Mouse (Mus musculus): ENCODE results near the gene Kank4. TPM values are rescaled to one million over a fixed set of nuclear protein-coding genes. Genes with fewer than 3 reads are reported as not detected.

Kank4 gene
- total RNA-seq, 2 experiments from 2014 or later, result 0.04 TPM; not detected in 1

DNA sequence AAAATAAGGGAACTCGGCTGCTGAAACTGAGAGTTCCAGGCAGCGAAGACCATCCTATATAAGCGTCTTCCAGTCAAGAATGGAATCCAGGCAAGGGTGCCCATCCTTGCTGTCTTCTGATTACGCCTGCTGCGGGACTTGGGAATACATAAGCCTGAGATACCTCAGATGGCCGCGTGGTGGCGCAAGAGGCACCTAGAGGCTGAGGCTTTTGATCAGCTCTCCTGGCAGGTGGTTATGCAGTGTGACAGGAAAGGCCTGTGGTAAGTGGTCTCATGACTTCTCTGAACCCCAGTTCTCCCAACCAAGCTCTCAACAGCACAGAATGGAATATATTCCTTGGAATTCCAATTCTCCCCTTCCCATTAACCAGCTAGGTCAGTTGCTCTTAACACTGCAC lies 94.9 kb downstream of the Kank4 start:
- ATAC-seq (ENCODE audit: poor library complexity, severe bottlenecking), result peak; percentile 84

DNA sequence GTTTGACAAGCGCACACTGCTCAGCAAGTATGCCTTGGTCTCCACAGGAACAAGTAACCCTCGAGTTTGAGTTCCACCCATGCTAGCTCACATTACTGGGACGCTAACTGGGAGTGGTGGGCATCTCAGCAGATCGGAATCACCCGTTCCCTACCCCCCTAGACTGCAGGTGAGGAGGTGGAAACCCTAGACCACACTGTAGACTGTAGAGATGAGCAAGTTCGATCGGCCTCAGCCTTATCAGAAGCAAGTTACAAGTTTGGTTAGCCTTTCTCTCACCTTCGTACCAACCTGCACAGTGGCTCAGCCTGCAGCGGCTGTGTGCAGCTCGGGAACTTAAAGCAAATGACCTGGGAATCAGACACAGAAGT lies 98.8 kb downstream of the Kank4 start:
- ATAC-seq (ENCODE audit: poor library complexity, severe bottlenecking), result no peak

DNA sequence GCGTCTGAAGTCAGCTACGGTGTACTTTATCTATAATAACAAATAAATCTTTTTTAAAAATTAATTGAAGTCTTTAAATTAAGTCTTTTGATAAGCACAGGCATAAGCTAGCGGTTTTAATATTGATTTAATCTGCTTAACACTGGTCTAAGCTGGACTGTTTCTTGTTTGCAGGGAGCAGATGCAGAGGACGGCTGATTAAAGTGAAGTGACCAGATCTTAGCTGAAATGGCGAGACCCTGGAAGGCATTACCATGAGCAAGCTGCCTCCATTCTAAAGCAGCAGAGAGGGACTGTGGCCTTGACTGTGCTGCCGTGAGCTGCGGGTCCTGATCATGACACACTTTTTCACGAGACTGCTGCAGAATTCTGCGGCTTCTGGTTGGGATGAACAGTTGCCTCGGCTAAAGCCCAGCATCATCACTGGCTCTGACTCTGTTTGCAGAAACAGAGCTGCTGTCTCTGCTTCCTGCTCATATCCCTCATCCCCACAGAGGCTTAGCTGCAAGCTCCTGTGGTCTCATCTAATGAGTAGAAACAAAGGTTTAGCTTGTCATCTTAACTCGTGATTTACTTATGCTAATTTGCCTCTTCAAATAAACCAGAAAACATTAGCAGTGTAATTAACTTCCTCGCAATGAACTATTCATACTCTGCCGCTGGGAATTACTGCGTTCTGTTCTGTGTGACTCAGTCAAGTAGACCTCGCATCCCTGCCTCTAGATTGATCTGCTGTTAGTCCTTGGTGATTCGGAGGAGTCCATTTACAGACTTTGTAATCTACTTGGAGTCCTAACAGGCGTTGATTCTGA lies 99.4 kb downstream of the Kank4 start:
- ATAC-seq (ENCODE audit: poor library complexity, severe bottlenecking), result no peak

DNA sequence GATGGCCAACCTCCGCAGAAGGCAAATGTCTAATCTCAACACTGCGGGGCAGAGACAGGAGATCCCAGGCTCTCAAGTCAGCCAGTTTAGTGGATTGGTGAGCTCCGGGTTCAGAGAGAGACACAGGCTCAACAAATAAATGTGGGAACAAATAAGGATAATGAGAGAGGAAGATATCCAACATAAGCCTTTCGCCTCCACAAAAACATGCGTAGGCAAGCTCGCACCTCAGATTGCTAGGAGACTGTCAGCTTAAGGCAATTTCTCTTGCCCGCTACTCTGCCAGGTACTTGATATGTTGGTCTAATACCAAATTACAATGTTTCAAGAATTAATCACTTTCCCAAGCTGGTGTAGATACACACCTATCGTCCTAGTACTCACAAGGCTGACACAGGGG lies 106.4 kb downstream of the Kank4 start:
- ATAC-seq (ENCODE audit: poor library complexity, severe bottlenecking), result no peak

Other genes starting within 250 kb of the Kank4 start
- gene L1td1, start 90.8 kb downstream of the Kank4 start, total RNA-seq (2015), result not detected in 2 replicates
- not detected in 2 replicates for gene L1td1, start 90.8 kb downstream of the Kank4 start, total RNA-seq (2017)
- gene I0C0044D17Rik, start 6.3 kb upstream of the Kank4 start, total RNA-seq (2015), result not detected in 2 replicates
- not detected in 2 replicates for gene I0C0044D17Rik, start 6.3 kb upstream of the Kank4 start, total RNA-seq (2017)
- 113 and 135 TPM in 2 replicates for gene Usp1, start 106.3 kb upstream of the Kank4 start, total RNA-seq (2015)
- gene Usp1, start 106.3 kb upstream of the Kank4 start, total RNA-seq (2017), result 125 and 127 TPM in 2 replicates
- gene Angptl3, start 213.4 kb upstream of the Kank4 start, total RNA-seq (2015), result not detected in 2 replicates
- gene Angptl3, start 213.4 kb upstream of the Kank4 start, total RNA-seq (2017), result 1.2 TPM in 1 of 2 replicates, not detected in the other